Mouse (Mus musculus) megakaryocyte, embryonic 14.5 days (primary cell): ENCODE data around the gene Casq1. TPM values are rescaled to one million over a fixed set of nuclear protein-coding genes. Genes with fewer than 3 reads are reported as not detected.

Experiments
- H3K27me3 ChIP-seq: replicated peaks from 2 replicates; pipeline ENCODE3; 2012; ENCODE audit warnings: inconsistent platforms
- H3K36me3 ChIP-seq: replicated peaks from 2 replicates; pipeline ENCODE3; 2012; ENCODE audit warnings: low read length, inconsistent platforms, mixed read lengths
- H3K4me1 ChIP-seq: 2 replicates; pipeline ENCODE4 v1.6.1; 2012; ENCODE audit warnings: inconsistent platforms
- H3K4me3 ChIP-seq: replicated peaks from 2 replicates; pipeline ENCODE3; 2012; ENCODE audit warnings: moderate library complexity, mild to moderate bottlenecking, inconsistent platforms
- H3K9me3 ChIP-seq: 2 replicates; pipeline ENCODE4 v1.6.1; 2012; ENCODE audit warnings: inconsistent platforms
- FLI1 ChIP-seq: IDR thresholded peaks from 2 replicates; pipeline ENCODE4 v1.6.1; 2012; ENCODE audit warnings: low read length, inconsistent platforms, mixed read lengths
- GATA1 ChIP-seq: IDR thresholded peaks from 3 replicates; pipeline ENCODE4 v1.6.1; 2012; ENCODE audit warnings: mixed read lengths, low read length, inconsistent platforms, borderline replicate concordance
- polyA plus RNA-seq: library from polyadenylated mRNA; stranded (reverse); fragments of >175 nt; gene quantifications from 2 replicates; pipeline ENCODE4 v1.2.3, GENCODE M21; 2012; ENCODE audit warnings: low replicate concordance; ENCODE audit not compliant: insufficient read depth

Casq1 gene
- polyA plus RNA-seq, 1 experiment = not detected

DNA sequence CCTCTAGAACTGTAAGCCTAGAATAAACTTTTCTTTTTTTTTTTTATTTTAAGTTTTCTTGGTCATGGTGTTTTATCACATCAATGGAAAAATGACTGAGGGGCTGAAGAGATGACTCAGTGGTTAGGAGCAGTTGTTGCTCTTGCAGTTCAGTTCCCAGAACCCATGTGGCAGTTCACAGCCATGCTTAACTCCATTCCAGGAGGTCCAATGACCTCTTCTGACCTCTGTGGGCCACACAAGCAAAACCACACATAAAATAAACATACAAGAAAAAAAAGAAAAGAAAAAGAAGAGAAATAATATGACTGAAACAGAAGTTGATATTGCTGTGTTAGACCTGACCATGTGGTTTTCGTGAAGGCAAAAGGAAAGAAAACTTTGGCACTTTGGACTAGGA lies 9.5 kb upstream of the Casq1 start:
- peaks cover 10% of the 10 kb centered on the region for H3K4me1 ChIP-seq
- no peak overlapping the region for H3K4me3 ChIP-seq
- no peaks in the 10 kb centered on the region for H3K36me3 ChIP-seq
- no peaks in the 10 kb centered on the region for H3K9me3 ChIP-seq
- no peak for TF ChIP-seq GATA1
- TF ChIP-seq FLI1 = no peak
- H3K27me3 ChIP-seq = peaks cover 23% of the 10 kb centered on the region

DNA sequence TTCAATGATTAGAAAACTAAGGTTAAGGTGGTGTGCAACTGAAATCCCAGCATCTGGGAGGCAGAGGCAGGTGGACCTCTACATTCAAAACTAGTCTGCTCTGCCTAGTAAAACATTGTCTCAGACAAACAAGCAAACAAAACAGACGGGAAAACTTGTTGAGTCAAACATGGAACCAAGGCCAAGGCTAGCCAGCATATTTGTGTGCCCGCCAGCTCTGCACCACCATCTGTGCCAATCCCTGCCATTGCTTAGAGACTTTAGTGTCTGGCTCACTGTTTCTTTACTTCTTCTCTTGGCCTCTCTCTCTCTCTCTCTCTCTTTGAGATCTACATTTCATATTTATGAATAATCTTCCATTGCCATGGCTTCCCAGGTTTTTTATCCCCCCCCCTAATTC lies 8.5 kb upstream of the Casq1 start:
- H3K27me3 ChIP-seq = peaks cover 24% of the 10 kb centered on the region

DNA sequence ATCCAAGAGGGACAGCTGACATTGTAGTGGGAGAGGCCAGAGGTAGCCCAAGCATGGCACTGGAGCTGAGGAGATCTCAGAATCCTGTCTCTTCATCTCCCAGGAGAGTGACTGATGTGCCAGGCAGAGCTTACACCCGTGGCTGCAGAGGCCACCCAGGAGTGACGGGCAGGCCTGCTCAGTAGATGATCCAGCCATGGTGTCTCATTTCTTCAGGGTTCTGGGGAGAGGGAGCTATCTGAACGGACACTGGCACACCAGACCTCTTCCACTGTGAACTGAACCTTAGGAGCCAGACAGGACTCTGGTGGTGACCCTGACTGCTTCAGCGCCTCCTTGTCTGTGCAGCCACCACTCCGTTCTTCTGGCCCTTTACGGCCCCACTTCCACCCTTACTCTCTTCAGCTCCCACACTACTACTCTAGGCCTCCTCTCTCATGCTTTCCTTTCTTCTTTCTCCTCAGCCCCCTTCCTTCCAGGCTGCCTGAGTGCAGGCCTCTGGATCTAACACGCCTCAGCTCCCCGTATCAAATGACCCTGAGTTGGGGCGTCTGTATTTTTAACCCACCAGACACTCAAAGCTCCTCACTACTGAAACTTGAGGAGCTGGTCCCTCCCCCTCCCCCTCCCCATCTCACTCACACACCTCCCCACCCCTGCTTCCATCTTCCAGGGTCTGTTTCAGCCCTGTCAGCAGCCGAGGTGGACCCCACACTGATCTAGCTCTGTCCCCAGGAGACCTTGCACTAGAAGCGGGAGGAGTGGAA lies 1.8 kb upstream of the Casq1 start:
- H3K4me3 ChIP-seq = no peak overlapping the region
- peaks cover 18% of the 10 kb centered on the region for H3K27me3 ChIP-seq
- H3K4me1 ChIP-seq = peaks cover 38% of the 10 kb centered on the region
- no peaks in the 10 kb centered on the region for H3K9me3 ChIP-seq
- no peaks in the 10 kb centered on the region for H3K36me3 ChIP-seq
- no peak for TF ChIP-seq GATA1
- TF ChIP-seq FLI1 = no peak

More for the DNA sequence above, 8.5 kb upstream of the Casq1 start:
- H3K9me3 ChIP-seq = no peaks in the 10 kb centered on the region
- no peak overlapping the region for H3K4me3 ChIP-seq
- no peaks in the 10 kb centered on the region for H3K36me3 ChIP-seq
- TF ChIP-seq FLI1 (no peak), GATA1 (no peak)
- H3K4me1 ChIP-seq = peaks cover 10% of the 10 kb centered on the region

DNA sequence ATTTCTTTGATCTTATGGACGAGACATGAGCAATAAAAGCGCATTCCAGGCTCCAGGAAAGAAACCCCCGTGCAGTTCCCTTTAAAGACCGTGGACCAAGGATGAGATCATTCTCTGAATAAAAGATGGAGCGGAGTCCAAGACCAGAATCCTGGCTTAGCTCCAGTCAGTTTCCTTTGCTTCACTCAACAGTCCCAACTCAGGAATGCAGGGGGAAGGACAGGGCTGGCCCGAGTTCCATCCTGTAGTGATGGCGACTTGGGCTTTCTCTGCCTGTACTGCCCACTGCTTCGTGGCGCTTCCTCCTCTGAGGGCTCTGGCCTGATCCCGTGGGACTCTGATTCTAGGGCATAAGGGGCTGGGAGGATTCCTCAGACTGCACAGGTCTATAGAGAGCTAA lies 746 bp upstream of the Casq1 start:
- H3K4me3 ChIP-seq = no peak overlapping the region
- no peak for TF ChIP-seq FLI1
- H3K4me1 ChIP-seq = peaks cover 38% of the 10 kb centered on the region
- no peaks in the 10 kb centered on the region for H3K9me3 ChIP-seq
- H3K27me3 ChIP-seq = peaks cover 18% of the 10 kb centered on the region
- H3K36me3 ChIP-seq = no peaks in the 10 kb centered on the region

DNA sequence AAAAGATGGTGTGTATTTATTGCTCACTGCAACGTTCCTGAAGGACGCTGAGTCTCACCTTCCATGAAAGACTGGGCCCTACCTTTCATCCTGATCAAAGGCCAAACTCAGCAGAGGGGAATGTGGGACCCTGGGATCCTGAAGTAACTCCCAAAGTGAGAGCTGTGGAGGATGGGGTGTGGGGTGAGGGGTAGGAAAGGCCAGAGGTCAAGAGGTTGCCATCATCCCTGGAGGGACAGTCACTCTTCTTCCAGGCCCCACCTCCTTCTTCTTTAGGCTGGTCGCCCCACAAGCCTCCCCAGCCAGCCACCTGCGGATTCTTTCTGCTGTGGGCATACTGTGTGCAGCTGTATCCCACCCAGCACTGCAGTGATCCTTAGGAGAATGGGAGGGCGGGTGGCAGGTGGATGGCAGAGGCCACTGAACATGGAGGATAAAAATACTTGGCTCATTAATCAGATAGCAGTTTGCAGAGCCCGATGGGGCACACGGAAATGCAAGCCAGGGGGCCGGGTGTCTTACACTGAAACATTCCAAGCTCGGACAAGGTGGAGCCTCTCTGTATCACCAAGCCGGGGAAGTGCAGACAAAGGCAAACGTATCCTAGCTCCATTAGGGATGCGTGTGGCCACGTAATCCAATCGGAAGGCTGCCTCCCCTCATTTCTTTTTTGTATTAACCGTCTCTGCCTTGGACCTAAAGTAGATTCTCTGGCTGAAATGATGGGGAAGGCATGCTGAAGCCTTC lies 1.3 kb downstream of the Casq1 start:
- Histone ChIP-seq H3K9me3 (no peaks in the 10 kb centered on the region), H3K27me3 (peaks cover 8% of the 10 kb centered on the region), H3K4me3 (no peak overlapping the region), H3K4me1 (peaks cover 38% of the 10 kb centered on the region), H3K36me3 (no peaks in the 10 kb centered on the region)
- TF ChIP-seq GATA1 = no peak
- no peak for TF ChIP-seq FLI1

DNA sequence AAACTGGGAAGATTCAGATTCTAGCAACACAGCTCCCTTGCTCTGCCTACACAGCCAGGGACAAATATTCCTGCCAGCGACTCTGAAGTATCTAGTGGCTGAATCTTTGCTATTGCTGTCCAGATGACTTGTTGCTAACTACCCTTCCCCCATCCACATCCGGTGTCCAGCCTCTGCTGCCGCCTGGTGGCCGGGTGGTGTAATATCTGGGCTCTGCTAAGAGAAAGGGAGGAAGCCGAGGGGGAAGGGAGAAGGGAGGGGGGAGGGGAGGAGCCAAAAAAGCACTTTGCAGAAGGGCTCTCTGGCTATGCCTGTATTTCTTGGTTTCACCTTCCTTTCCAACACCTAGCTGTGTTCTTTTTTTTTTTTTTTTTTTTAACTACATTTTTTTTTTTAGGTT lies 2.5 kb downstream of the Casq1 start:
- H3K27me3 ChIP-seq = peaks cover 2% of the 10 kb centered on the region
- no peaks in the 10 kb centered on the region for H3K9me3 ChIP-seq
- peaks cover 41% of the 10 kb centered on the region for H3K4me1 ChIP-seq
- TF ChIP-seq GATA1 (no peak), FLI1 (peak; percentile 73; the same call in 1 of the 2 replicates)
- no peaks in the 10 kb centered on the region for H3K36me3 ChIP-seq
- peak overlapping the region; percentile 12 for H3K4me3 ChIP-seq

DNA sequence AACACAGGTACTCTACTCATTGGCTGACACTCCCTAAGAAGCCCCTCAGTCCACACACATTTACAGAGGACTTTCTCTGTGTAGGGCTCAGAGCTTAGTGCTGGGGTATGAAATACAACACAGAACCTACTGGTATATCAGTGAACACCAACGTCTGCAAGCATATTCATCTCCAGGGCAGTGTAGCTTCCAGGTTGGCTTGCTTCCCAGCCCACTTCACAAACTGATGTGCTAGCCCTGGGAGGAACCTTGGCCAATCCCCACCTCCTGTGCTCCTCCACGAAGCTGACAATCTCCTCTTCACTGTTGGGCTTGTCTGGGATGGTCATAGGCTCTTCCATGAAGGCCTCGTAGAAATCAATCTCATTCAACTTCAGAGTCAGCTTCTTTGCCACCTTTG lies 4.9 kb downstream of the Casq1 start:
- TF ChIP-seq FLI1 = no peak
- no peak for TF ChIP-seq GATA1
- peaks cover 8% of the 10 kb centered on the region for H3K36me3 ChIP-seq
- peaks cover 39% of the 10 kb centered on the region for H3K4me1 ChIP-seq
- H3K4me3 ChIP-seq = no peak overlapping the region
- peaks cover 2% of the 10 kb centered on the region for H3K27me3 ChIP-seq
- no peaks in the 10 kb centered on the region for H3K9me3 ChIP-seq

DNA sequence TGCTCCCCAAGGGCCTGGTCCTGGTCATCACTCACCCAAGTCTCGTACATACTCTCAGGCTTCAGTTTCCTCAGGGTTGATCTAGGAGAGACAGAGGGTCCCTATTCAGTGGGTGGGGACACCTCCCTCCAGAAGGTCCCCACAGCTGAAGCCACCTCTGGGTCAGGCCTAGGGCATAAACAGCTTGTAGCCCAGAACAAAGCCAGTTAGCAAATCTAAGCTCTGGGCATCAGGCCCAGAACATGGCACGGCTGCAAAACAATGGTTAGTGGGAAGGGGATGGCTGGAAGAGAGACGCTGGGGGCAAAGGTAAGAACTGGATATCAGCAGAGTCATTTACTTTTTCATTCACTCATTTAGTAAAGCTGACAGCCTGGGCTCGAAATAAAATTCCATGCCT lies 5.9 kb downstream of the Casq1 start:
- H3K9me3 ChIP-seq = no peaks in the 10 kb centered on the region
- H3K4me3 ChIP-seq = no peak overlapping the region
- peaks cover 2% of the 10 kb centered on the region for H3K27me3 ChIP-seq
- H3K36me3 ChIP-seq = peaks cover 13% of the 10 kb centered on the region
- H3K4me1 ChIP-seq = peaks cover 39% of the 10 kb centered on the region
- no peak for TF ChIP-seq GATA1
- no peak for TF ChIP-seq FLI1

DNA sequence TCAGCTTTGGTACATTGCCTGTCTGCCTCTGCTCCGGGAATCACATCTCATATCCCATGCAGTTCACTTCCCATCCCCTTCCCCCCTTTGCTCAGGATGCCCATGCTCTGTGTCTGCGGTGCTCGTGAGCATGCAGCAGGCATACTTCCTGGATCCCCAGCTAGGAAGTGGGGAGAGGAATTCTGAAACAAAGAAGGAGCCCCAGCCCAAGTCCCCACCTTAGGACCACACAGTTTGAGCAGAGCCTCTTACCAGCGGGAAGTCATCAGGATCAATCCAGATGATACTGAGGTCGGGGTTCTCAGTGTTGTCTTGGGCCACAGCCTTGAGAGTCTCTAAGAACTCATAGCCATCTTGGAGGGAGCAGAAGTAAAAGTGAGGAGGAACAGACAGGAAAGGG lies 6.9 kb downstream of the Casq1 start:
- TF ChIP-seq GATA1 = no peak
- TF ChIP-seq FLI1 = no peak
- H3K4me1 ChIP-seq = peaks cover 33% of the 10 kb centered on the region
- peaks cover 13% of the 10 kb centered on the region for H3K36me3 ChIP-seq
- H3K27me3 ChIP-seq = peaks cover 2% of the 10 kb centered on the region
- no peaks in the 10 kb centered on the region for H3K9me3 ChIP-seq
- H3K4me3 ChIP-seq = no peak overlapping the region

DNA sequence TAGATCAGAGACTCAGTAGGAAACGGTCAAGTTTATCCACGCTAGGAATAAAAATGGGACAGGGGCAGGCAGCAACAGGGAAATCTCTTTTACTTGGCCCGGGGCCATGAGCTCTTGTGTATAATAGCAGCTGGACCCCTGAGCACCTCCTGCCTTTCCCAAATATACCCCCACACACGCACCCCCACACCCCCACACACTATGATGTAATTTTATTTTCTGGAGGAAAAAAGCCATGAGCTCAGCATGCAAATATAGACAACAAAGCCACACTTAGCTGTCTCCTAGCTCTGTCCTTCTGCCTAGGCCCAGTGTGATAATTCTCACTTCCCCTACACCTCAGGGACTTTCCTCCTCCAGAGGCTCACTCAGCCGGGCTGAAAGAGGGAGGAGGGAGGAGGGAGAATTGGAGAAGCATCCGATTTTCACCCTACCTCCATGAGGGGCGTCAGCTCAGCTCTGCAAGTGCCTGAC lies 12.5 kb downstream of the Casq1 start:
- Histone ChIP-seq H3K4me1 (peaks cover 66% of the 10 kb centered on the region), H3K27me3 (peaks cover 2% of the 10 kb centered on the region), H3K9me3 (no peaks in the 10 kb centered on the region), H3K36me3 (peaks cover 50% of the 10 kb centered on the region), H3K4me3 (no peak overlapping the region)
- TF ChIP-seq GATA1 (no peak), FLI1 (no peak)
